Mouse (Mus musculus) layer of hippocampus, postnatal 10 days (tissue): ENCODE results near the gene Sh2d3c. TPM values are rescaled to one million over a fixed set of nuclear protein-coding genes. Genes with fewer than 3 reads are reported as not detected.

ENCODE experiments used
- DNase-seq, 2 experiments: peaks; one replicate each; pipeline ENCODE4 v3.0.0; 2021; ENCODE audit warnings: low spot score in 2 of 2
- total RNA-seq, 2 experiments: library from RNA; stranded (reverse); gene quantifications; 2 replicates each; pipeline ENCODE4 v1.2.3; 2021

The Sh2d3c gene
- total RNA-seq, 2 experiments from 2014 or later = 34.7 to 40.3 TPM

DNA sequence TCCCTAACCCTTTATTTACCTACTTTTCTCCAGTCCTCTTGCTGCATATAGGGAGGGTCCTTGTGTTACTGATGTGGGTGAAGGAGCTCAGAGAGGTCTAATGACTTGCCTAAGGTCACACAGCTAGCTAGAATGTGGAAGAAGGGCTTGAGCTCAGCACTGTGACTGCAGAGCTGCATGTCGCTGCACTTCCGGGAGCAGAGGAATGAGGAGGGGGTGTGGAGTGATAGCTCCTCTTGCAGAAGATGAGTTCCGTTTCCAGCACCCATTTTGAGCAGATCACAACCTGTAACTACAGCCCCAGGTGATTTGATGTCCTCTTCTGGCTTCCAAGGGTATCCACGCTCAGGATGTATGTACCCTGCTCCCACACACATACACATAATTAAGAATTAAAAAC lies 3.3 kb downstream of the Sh2d3c start:
- DNase-seq = no peak

DNA sequence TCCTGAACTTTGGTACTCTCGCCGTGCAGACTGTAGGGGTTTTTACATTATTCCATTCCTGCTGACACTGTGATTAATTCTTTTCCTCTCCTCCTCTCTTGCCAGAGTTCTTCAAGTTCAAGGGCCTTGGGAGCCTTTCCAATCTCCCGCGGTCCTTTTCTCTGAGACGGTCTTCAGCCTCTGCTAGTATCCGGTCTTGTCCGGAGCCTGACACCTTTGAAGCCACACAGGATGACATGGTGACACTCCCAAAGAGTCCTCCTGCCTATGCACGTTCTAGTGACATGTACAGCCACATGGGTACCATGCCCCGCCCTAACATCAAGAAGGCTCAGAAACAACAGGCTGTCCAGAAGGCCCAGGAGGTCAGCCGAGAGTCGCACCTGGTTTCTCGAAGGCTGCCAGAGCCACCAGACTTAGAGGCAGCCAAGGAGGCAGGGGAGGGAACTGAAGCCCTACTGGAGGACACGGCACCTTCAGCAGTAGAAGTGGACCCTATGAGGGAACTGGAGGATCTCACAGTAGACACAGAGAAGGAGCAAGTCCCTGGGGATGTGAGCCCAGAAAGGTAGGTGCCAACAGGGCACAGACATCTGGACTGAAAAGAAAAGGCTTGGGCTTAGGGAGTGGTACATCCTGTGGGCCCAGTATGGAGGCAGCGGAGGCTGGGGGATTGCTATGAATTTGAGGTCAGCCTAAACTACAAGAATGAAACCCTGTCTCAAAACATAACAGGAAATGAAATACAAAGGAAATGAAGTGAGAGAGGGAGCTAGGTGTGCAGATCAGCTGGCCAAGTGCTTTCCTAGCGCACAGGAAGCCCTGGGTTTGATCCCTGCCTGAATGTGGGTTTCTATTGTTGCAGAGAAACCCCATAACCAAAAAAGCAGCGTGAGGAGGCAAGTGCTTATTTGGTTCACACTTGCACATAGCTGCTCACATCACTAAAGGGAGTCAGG lies 4.3 kb downstream of the Sh2d3c start:
- no peak for DNase-seq

DNA sequence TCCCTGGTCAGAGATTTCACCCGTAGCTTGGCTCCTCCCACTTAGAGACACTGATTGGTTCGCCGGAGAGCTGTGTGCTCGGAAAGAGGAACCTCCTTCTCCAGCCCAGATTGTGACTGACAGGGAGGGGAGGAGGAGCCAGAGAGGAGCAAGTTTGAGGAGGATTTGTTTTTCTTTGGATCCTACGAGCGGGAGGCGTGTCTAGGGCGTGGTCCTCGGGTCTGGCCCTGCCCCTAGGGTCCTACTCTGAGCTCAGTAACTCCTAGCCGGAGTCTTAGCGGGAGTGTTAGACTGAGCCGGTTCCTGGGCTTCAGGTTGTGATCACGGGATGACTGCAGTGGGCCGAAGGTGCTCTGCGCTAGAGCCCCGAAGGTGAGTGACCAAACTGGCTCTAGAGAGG lies 6.6 kb downstream of the Sh2d3c start:
- DNase-seq = peak; percentile 77 to 81

DNA sequence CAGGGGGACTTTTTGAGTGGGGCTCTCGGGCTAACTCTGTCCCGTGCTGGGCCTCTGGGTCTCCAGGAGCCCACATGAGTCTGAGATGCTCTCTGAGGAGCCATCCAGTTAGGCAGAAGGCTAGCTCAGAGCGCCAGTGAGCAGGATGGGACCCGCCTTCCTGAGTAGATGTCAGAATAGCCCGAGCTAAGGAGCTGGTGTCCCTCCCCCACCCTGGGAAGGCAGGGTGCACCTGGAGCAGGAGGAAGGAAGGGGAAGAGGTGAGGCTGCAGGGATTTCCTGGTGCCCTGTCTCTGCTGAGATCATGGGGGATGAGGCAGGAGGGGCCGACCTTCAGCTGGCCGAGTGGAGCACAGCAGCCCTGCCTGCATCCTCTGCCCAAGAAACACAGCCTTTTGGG lies 7.6 kb downstream of the Sh2d3c start:
- DNase-seq = no peak

DNA sequence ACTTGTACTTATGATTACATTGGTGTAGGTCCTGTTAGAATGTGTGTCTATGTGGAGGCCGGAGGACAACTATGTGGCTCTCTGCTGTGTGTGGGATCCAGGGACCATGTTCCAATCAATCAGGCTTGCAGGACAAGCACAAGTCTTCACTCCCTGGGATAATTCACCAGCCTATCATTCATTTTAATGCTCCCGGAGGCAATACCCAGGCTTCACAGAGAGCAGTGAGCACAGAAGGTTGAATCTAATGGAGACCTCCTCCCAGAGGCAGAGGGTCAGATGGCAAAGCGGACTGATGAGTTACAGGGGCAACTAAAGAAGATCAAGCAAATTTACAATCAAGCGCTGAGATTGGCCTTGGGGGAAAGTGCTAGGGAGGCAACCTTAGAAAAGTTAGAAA lies 8.7 kb downstream of the Sh2d3c start:
- DNase-seq = no peak

DNA sequence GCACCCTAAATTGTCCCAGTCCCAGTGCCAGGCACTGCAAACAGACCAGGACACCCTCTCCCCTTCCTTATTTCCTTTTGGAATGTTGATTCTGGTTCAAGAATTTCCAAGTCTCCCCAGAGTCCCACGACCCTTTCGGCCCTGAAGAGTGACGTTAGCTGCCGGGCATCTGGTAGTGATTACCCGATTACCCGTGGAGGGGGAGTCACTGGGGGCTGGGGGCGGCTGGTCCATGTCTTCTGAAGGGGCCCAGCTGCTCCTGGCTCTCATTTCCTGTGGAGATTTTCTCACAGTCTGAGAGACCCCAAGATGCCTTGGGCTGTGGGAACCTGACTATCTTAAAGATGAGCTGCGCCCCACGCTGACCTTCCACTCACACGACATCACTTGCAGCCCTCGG lies 10.0 kb downstream of the Sh2d3c start:
- DNase-seq = no peak

DNA sequence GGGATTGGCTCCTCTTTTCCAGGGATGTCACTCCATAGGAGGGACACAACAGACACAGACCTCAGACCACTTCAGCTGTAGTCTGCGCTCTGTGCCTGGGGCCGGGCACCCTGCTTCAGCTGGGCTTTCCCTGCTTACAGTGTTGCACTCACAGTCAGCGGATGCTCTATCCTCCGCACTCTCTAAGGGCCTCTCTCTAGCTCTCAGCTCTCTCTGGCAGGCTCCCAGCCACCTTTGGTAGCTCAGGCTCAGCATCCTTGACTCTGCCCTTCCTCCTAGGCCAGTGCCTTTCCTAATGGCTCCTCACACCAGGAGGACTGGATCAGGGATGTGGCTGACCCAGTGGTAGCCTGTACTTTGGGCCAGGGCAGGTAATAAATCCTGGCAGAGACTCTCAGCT lies 11.1 kb downstream of the Sh2d3c start:
- DNase-seq = no peak

DNA sequence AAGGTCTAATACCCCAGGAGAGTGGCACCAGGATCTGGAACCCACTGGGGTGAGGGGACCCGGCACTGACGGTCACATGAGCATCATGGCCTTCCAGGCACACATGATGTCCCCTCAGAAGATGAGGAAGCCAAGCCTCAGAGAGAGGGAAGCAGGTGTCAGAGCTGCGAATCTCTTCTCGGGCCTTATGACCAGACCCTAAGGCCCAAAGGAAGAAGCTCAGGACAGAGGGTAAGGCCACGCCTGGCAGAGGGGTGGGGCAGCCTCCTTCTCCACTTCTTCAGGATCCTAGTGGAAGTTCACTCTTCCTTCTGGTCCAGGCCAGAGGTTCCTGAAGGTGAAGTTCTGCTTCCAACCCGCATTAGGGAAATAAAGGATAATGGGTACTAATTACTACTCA lies 11.8 kb downstream of the Sh2d3c start:
- no peak for DNase-seq

DNA sequence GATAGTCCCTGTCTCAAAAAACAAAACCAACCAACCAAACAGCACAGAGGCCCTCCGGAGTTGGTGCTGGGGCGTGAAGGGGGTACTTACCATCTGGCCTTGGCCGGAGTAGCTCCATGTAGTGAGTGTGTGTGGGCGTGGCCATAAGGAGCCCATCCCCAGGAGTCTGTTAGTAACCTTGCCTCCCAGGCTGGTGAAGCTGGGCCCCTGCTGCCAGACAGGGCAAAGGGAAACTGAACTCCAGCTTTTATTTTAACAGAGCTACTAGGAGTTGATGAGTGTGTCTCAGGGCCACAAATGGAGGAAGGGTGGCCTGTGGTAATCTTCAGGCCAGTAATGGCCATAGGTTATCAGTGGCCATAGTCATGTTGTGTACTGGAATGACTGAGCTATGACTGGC lies 13.6 kb downstream of the Sh2d3c start:
- no peak for DNase-seq

DNA sequence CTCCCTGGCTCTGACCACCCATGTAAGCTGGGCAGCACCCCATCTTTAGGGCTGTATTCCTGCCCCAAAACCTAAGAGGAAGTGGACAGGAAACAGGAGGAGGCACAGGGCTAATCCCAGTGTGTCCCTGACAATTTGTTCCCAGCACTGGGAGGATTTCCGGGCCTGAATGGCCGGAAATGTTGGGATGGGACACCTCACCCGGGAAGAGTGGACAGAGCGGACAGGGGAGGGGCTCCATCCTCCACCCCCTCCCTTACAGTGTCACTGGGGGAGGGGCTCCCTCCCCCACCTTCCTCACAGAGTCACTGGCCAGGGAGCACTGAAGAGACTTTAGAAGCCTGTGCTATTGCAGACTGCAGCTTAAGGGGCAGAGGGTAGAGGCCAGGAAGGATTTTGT lies 14.1 kb downstream of the Sh2d3c start:
- DNase-seq = no peak

DNA sequence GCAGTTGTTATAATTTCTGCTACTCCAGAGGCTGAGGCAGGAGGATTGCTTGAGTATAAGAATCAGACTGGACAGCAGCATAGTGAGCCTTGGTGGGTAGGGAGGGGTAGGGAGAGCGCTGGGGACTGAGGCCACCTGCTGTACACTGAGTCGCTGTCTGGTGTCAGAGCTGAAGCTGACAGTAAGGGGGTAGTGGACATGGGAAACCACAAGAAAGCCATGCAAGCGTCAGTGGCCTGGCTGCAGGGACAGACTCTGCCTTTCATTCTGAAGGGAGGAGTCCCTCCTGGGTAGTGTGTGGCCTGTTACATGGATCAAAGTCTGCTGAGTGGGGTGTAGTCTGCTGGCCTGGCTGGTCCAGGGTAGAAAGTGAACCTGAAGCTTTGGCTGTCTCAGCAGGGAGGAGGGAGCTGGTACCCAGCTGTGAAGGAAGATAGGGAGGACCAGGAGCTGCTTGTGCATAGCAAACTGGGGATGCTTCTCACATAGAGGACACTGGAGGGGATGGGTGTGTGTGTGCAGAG lies 15.5 kb downstream of the Sh2d3c start:
- no peak for DNase-seq

DNA sequence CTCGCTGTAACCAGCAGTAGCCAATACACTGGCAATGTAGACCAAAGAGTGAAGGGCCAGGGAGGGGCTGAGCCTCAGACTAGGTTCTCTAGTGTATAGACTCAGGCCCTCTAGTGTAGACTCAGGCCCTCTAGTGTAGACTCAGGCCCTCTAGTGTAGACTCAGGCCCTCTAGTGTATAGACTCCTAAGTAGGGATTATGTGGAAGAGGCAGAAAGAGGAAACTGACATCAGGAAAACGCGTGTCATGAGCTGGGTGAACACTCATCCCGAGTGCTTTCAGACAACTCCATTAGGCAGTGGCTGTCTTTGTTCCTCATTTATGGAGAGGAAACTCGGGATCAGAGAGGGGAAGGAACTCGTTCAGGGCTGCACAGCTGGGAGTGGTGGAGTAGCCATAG lies 16.2 kb downstream of the Sh2d3c start:
- DNase-seq = no peak

DNA sequence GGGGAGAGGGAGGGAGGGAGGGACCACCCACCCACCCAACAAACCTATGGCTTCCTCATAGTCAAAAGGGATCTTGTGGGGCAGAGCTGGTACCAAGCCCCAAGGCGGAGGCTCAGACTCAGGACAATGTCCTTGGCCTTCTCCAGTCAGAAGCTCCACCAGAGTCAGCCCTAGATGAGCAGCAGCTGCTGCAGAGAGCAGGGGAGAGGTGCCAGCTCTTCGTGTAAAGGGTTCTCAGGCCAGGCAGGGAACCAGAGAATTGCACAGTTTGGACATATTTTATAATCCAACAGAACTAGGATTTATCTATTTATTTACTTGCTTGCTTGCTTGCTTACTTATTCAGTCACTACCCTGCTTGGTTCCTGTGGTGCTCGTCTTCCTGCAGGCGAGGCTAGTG lies 18.5 kb downstream of the Sh2d3c start:
- no peak for DNase-seq

DNA sequence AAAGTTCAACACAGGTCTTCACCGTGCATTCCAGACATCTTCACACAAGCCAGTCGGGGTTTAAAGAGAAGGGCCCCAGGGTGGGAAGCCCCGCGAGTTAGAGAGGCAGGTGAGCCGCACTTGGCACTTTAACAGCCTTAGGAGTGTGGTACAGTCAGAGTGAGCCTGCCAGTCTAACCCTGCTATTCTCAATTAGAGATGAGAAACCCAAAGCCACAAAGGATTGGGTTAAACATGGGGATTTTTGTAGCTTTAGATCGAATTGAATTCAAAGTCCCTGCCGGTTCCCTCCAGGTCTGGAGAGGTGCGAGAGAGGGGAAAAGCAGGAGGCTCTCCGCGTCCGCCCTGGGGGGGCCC lies 20.0 kb downstream of the Sh2d3c start, which contains the start of gene 6330409D20Rik:
Gene 6330409D20Rik, minus strand, starts transcription at position 101 of the 357 bp plus-strand sequence.
- no peak for DNase-seq

DNA sequence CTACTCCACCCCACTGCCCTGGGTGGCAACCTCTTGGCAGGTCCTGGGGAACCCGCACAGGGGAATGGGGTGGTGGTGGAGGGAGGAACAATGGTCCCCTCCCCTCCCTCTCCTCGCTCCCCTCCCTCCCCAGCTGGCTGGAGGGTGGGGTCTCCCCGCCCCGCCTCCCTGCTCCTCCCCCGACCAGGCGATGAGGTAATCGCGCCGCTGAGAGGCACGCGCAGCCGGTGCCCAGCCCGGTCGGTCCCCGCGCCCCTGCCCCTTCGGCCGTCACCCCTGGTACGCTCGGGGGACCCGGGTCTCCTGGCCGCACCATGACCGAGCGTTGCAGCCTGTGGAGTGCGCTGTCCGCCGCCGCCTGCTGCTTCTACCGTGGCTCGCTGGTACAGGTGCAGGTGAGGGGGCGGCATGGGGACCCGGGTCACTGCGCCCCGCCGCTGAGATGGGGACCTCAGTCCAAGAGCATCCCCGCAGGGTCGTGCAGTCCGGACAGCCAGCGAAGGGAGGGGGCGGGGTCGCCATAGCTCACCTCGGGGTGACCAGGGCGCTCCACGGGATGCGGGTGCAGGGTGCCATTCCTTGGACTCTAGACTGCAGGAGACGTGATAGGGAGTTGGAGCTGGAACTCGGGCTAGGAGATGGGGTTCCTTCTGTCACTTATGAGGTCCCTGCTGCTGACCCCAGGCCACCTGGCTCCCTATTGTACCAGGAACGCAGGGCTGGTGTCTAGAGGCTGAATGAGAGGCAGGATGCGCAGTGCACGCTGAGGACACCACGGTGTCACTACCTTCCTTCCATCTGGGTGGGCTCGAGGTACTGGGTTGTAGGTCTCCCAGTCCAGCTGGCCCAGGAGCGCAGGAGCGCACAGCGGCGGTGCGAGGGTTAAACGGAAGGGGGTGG lies 20.7 kb downstream of the Sh2d3c start:
- peak; percentile 63 to 77 for DNase-seq

DNA sequence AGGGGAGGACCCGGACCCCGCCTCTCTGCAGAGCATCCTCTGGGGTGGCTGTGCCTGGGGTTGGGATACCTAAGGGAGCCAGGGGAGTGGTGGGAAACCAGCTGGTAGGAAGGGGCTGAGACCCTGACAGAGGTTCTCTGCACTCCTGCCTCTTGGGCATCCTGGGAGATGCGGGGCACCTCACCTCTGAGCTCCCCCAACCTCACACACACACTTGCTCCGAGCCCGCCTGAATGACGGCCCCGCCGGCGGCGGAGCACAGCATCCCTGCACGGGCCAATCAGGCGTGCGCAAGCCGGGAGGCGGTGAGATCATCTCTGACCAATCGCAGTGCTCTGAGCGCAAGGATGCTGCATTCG lies 21.3 kb downstream of the Sh2d3c start:
- DNase-seq = peak; percentile 77 to 85

DNA sequence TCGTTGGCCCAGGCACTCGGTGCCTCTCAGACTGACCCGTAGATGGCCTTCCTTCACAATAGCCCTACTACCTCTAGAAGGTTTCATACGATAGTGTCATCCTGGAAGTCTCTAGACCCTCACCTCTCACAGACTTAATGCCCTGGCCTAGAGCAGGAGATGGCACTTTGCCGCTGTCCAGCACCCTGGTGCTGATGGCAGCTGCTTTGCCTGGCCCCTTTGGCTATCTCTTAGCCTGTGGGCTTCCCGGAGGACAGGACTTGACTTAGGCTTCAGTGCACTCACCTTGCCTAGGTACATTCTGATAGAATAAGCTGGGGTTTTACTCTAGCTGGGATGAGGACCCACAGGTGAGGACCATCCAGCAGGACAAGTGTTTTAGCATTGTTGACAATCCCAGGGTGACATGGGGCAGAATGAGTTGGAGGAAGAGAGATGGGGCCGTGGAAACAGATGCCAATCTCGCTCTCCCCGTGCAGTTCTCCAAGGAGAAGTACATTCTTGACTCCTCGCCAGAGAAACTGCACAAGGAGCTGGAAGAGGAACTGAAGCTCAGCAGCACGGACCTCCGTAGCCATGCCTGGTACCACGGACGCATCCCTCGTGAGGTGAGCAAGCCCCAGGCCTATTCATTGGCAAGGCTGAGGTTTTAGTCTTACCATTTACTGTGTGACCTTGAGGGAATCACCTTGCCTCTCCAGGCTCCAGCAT lies 23.6 kb downstream of the Sh2d3c start:
- no peak for DNase-seq

DNA sequence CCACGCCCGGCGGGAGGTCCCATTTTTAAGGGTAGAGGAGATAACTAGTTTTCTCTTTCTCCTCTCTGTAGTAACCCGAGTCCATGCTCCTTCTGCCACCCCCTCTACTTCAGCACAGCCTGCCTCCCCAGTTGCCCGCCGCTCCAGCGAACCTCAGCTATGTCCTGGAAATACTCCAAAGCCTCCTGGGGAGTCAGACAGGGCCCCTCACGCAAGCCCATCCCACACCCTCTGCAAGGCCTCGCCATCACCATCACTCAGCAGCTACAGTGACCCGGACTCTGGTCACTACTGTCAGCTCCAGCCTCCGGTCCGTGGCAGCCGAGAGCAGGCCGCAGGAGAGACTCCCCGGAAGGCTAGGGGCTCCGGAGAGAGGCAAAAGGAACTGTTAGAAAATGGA lies 28.2 kb downstream of the Sh2d3c start:
- DNase-seq = no peak

DNA sequence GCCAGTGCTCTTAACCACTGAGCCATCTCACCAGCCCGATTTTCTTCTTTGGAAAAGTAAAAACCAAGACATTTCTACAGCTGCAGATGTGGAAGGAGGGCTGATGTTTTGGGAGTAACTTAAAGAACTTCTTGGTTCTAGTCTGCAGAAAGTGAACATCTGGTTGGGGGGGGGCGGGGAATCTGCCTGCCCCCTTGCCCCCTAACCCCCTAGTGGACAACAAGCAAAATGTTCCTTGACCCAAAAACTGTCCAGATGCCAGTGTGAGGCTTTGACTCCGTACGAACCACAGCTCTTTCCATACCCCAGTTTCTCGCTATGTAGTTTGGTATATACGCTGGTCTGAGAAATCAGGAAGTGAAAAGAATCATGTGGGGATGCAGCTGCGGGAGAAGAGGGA lies 29.3 kb downstream of the Sh2d3c start:
- DNase-seq = no peak

DNA sequence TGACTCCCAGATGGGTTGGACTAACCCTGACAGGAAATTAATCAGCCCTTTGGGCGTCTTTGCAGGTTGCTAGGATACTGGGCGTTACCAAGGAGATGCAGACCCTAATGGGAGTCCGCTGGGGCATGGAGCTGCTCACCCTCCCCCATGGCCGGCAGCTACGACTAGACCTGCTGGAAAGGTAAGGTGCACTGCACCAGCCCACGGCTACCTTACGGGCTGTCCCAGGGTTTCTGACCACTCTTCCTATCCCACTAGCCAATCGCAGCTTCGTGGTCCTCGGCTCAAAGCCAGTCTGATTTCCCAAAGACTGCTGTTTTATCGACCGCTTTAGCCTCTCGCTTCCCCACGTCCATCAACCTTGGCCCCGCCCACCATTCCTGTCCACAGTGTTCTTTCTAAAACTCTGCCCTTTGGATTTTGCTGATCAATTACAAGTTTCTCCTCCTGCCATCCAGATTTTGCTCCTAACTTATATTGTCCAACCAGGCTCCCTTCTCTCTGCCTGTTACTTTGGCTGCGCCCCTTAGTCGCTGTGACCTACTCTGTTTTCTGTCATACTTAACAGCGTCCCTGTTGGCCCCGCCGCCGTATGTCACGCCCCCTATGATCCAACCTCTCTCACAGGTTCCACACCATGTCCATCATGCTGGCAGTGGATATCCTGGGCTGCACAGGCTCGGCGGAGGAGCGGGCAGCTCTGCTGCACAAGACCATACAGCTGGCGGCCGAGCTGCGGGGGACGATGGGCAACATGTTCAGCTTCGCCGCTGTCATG lies 30.2 kb downstream of the Sh2d3c start:
- DNase-seq = no peak

DNA sequence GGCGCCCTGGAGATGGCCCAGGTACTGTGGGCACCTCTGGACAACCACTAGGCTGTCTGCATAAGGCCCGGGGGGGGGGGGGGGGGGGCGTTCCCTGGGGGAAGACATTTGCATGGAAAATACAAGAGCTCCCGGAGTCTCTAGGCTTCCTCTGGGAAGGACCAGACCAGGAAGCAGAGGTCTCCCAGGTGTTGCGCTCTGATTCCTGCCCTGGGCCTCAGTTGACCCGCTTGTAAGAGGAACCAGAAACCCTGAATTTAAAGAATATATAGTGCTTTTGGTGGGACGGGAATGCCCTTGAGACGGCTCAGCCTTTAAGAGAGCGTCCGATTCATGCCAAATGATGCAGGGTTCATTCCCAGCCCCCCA lies 30.8 kb downstream of the Sh2d3c start:
- DNase-seq = no peak
